Comparison of ENCODE assay signal across 26 mouse cellular contexts in genomic region chr10:24819526-24819925, GRCm38 (mm10).
"Had no signal": no experiment of that assay in that cellular context is flagged by ENCODE, and none has a peak within 500 bp of the region (broad histone marks: within the 10 kb centered on the region; RNA-seq: fewer than 3 reads in every experiment).

No protein-coding gene starts in this region.

- H3K27me3 ChIP-seq: heart, embryonic 13.5 days; heart, embryonic 15.5 days; hindbrain, embryonic 13.5 days; hindbrain, embryonic 15.5 days; kidney, embryonic 15.5 days; limb, embryonic 13.5 days; limb, embryonic 15.5 days had no signal

- H3K9ac ChIP-seq: heart, embryonic 13.5 days; heart, embryonic 15.5 days; hindbrain, embryonic 13.5 days; hindbrain, embryonic 15.5 days; kidney, embryonic 15.5 days; limb, embryonic 13.5 days; limb, embryonic 15.5 days; liver, embryonic 13.5 days had no signal

- H3K9me3 ChIP-seq: heart, embryonic 13.5 days; heart, embryonic 15.5 days; hindbrain, embryonic 13.5 days; hindbrain, embryonic 15.5 days; kidney, embryonic 15.5 days; limb, embryonic 13.5 days; limb, embryonic 15.5 days; liver, embryonic 13.5 days had no signal

- H3K4me3 ChIP-seq: heart, adult 2 months; heart, embryonic 13.5 days; heart, embryonic 15.5 days; hindbrain, embryonic 13.5 days; hindbrain, embryonic 15.5 days; kidney, embryonic 15.5 days; limb, embryonic 13.5 days; limb, embryonic 15.5 days; liver, embryonic 13.5 days had no signal

- H3K27ac ChIP-seq: heart, adult 2 months; heart, embryonic 13.5 days; heart, embryonic 15.5 days; hindbrain, embryonic 13.5 days; hindbrain, embryonic 15.5 days; hindbrain, postnatal 0 days; kidney, embryonic 15.5 days; kidney, postnatal 0 days; limb, embryonic 13.5 days; limb, embryonic 15.5 days; liver, embryonic 13.5 days had no signal

- ATAC-seq: hindbrain, postnatal 0 days; intestine, embryonic 16.5 days had no signal

- H3K4me2 ChIP-seq: heart, embryonic 11.5 days; heart, embryonic 13.5 days; heart, embryonic 15.5 days; hindbrain, embryonic 13.5 days; hindbrain, embryonic 15.5 days; kidney, embryonic 15.5 days; limb, embryonic 13.5 days; limb, embryonic 15.5 days; liver, embryonic 13.5 days had no signal

- H3K36me3 ChIP-seq: heart, embryonic 13.5 days; heart, embryonic 15.5 days; hindbrain, embryonic 13.5 days; hindbrain, embryonic 15.5 days; kidney, embryonic 15.5 days; limb, embryonic 13.5 days; limb, embryonic 15.5 days; liver, embryonic 13.5 days had no signal

- DNase-seq: gastrocnemius, postnatal 14 days; gastrocnemius, postnatal 36 days; heart, adult 11 months; heart, adult 2 months; heart, postnatal 14 days; heart, postnatal 36 days; kidney, adult 11 months; kidney, adult 2 months; kidney, adult 9 months; kidney, postnatal 14 days; kidney, postnatal 36 days; layer of hippocampus, adult 9-11 months; layer of hippocampus, postnatal 36 days; left cerebral cortex, postnatal 4 days; liver, embryonic 13.5 days had no signal

- H3K4me1 ChIP-seq: hindbrain, embryonic 13.5 days; hindbrain, embryonic 15.5 days had no signal
